Mouse (Mus musculus) forebrain, embryonic 16.5 days (tissue): ENCODE measurements around the gene Hnrnpu. TPM values are rescaled to one million over a fixed set of nuclear protein-coding genes. Genes with fewer than 3 reads are reported as not detected.
A peak's percentile ranks its signal among the peaks of the same experiment; 100 is the strongest.

Experiments
- ATAC-seq: fragments of 200-750 bp; cut with Nextera tagmentation; 2 replicates; pipeline ENCODE4 v1.8.0; 2017; ENCODE audit warnings: mild to moderate bottlenecking, moderate library complexity
- H3K27ac ChIP-seq: fragments of 300-500 bp; sonication (generic); 2 replicates; pipeline ENCODE4 v1.5.1; 2014; ENCODE audit warnings: low read length, control low read depth
- H3K27me3 ChIP-seq: fragments of 300-500 bp; sonication (generic); replicated peaks from 2 replicates; pipeline ENCODE4 v1.6.1; 2014; ENCODE audit warnings: low read length; ENCODE audit not compliant: control insufficient read depth, insufficient read depth
- H3K36me3 ChIP-seq: fragments of 300-500 bp; sonication (generic); 2 replicates; pipeline ENCODE4 v1.6.1; 2014; ENCODE audit not compliant: control insufficient read depth, insufficient read depth
- H3K4me1 ChIP-seq: fragments of 300-500 bp; sonication (generic); replicated peaks from 2 replicates; pipeline ENCODE4 v1.6.1; 2014; ENCODE audit warnings: low read length; ENCODE audit not compliant: control insufficient read depth, insufficient read depth
- H3K4me2 ChIP-seq: fragments of 300-500 bp; sonication (generic); 2 replicates; pipeline ENCODE4 v1.6.1; 2014; ENCODE audit warnings: mild to moderate bottlenecking, low read length, control low read depth
- H3K4me3 ChIP-seq: fragments of 300-500 bp; sonication (generic); replicated peaks from 2 replicates; pipeline ENCODE4 v1.5.1; 2014; ENCODE audit warnings: mild to moderate bottlenecking, low read length, control low read depth
- H3K9ac ChIP-seq: fragments of 300-500 bp; sonication (generic); replicated peaks from 2 replicates; pipeline ENCODE4 v1.6.1; 2014; ENCODE audit warnings: low read depth, low read length, control low read depth
- H3K9me3 ChIP-seq: fragments of 300-500 bp; sonication (generic); 2 replicates; pipeline ENCODE4 v1.6.1; 2016; ENCODE audit warnings: low read length; ENCODE audit not compliant: control insufficient read depth
- WGBS: fragments of 180-500 bp; shearing (Covaris S2); extraction: QIAGEN DNeasy Blood & Tissue Kit; methylation state at CpG from one replicate; pipeline ENCODE4 v1.1.7; 2014; 5-methylcytosine and 5-hydroxymethylcytosine counted together
- polyA plus RNA-seq: library from polyadenylated mRNA; unstranded; fragments of >200 nt; fragmentation: Nextera tagmentation; extraction: Ambion mirVana; gene quantifications from 2 replicates; pipeline ENCODE4 v1.2.1, GENCODE M21; 2015

Gene Hnrnpu
- polyA plus RNA-seq, 1 experiment from 2014 or later, result 261 TPM

GRCm38 (mm10) chr1:178368548-178369271 lies 31.1 kb upstream of the Hnrnpu start:
- no peaks in the 10 kb centered on the region for H3K9me3 ChIP-seq
- no peaks in the 10 kb centered on the region for H3K36me3 ChIP-seq
- H3K4me1 ChIP-seq, result peaks cover 12% of the 10 kb centered on the region
- ATAC-seq, result peak; percentile 97
- H3K9ac ChIP-seq, result peak overlapping the region; percentile 58
- WGBS, result 3% methylated on average over 36 of the region's 36 CpGs
- H3K27me3 ChIP-seq, result no peaks in the 10 kb centered on the region
- H3K4me3 ChIP-seq, result peak overlapping the region; percentile 50
- H3K4me2 ChIP-seq, result peak overlapping the region; percentile 68
- H3K27ac ChIP-seq, result peak overlapping the region; percentile 64

GRCm38 (mm10) chr1:178368121-178368520 lies 30.5 kb upstream of the Hnrnpu start:
- H3K4me2 ChIP-seq, result no peak overlapping the region

GRCm38 (mm10) chr1:178365171-178365570 lies 27.6 kb upstream of the Hnrnpu start:
- Histone ChIP-seq H3K4me1 (peaks cover 12% of the 10 kb centered on the region), H3K4me2 (no peak overlapping the region), H3K4me3 (no peak overlapping the region), H3K27ac (no peak overlapping the region), H3K27me3 (no peaks in the 10 kb centered on the region), H3K9me3 (no peaks in the 10 kb centered on the region), H3K9ac (no peak overlapping the region), H3K36me3 (no peaks in the 10 kb centered on the region)
- 86% methylated on average over 6 of the region's 6 CpGs for WGBS
- ATAC-seq, result no peak

More at GRCm38 (mm10) chr1:178368121-178368520, 30.5 kb upstream of the Hnrnpu start:
- Histone ChIP-seq H3K27me3 (no peaks in the 10 kb centered on the region), H3K9ac (peak overlapping the region; percentile 58; the same call in 1 of the 2 replicates), H3K36me3 (no peaks in the 10 kb centered on the region), H3K4me3 (no peak overlapping the region), H3K4me1 (peaks cover 12% of the 10 kb centered on the region), H3K27ac (no peak overlapping the region), H3K9me3 (no peaks in the 10 kb centered on the region)
- 77% methylated on average over 6 of the region's 6 CpGs for WGBS
- no peak for ATAC-seq

GRCm38 (mm10) chr1:178360702-178361101 lies 23.1 kb upstream of the Hnrnpu start:
- no peaks in the 10 kb centered on the region for H3K9me3 ChIP-seq
- H3K9ac ChIP-seq, result no peak overlapping the region
- no peak for ATAC-seq
- no peak overlapping the region for H3K27ac ChIP-seq
- no peak overlapping the region for H3K4me3 ChIP-seq
- no peaks in the 10 kb centered on the region for H3K27me3 ChIP-seq
- no peak overlapping the region for H3K4me2 ChIP-seq
- WGBS, result 63% methylated on average over 2 of the region's 2 CpGs
- no peaks in the 10 kb centered on the region for H3K36me3 ChIP-seq
- no peaks in the 10 kb centered on the region for H3K4me1 ChIP-seq

GRCm38 (mm10) chr1:178360264-178360663 lies 22.7 kb upstream of the Hnrnpu start:
- no peak overlapping the region for H3K4me2 ChIP-seq
- no peaks in the 10 kb centered on the region for H3K9me3 ChIP-seq
- no peak for ATAC-seq
- H3K4me1 ChIP-seq, result no peaks in the 10 kb centered on the region
- no peak overlapping the region for H3K27ac ChIP-seq
- no peak overlapping the region for H3K4me3 ChIP-seq
- no peak overlapping the region for H3K9ac ChIP-seq
- WGBS, result 87% methylated on average over 11 of the region's 11 CpGs
- H3K27me3 ChIP-seq, result no peaks in the 10 kb centered on the region
- no peaks in the 10 kb centered on the region for H3K36me3 ChIP-seq

GRCm38 (mm10) chr1:178357776-178358710 lies 20.4 kb upstream of the Hnrnpu start:
- Histone ChIP-seq H3K9me3 (no peaks in the 10 kb centered on the region), H3K36me3 (no peaks in the 10 kb centered on the region), H3K4me1 (no peaks in the 10 kb centered on the region), H3K4me3 (no peak overlapping the region), H3K4me2 (no peak overlapping the region), H3K9ac (no peak overlapping the region), H3K27ac (no peak overlapping the region), H3K27me3 (no peaks in the 10 kb centered on the region)
- 62% methylated on average over 12 of the region's 12 CpGs for WGBS
- ATAC-seq, result no peak

DNA sequence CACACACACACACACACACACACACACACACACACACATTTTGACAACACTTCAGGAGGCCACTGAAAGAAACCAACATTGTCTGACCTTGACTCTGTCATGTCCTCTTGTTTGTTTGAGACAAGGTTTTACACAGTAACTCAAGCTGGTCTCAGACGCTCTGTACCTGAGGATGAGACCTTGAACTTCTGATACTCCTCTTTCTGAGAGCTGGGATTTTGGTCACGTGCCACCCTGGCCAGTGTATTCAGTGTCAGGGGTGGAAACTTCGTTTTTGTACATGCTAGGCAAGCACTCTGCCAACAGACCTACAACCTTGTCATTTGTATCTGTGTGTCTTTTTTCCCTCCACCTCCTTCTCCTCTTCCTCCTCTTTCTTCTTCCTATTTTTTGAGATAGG lies 17.0 kb upstream of the Hnrnpu start:
- Histone ChIP-seq H3K9me3 (no peaks in the 10 kb centered on the region), H3K9ac (no peak overlapping the region), H3K36me3 (no peaks in the 10 kb centered on the region), H3K27ac (no peak overlapping the region), H3K4me1 (no peaks in the 10 kb centered on the region), H3K4me2 (no peak overlapping the region), H3K4me3 (no peak overlapping the region), H3K27me3 (no peaks in the 10 kb centered on the region)
- WGBS, result 62% methylated on average over 3 of the region's 3 CpGs
- no peak for ATAC-seq

- H3K4me1 ChIP-seq, result no peaks in the 10 kb centered on the region
These were observed 14.0 kb upstream of the Hnrnpu start for GRCm38 (mm10) chr1:178351643-178352042.

GRCm38 (mm10) chr1:178350792-178351191 lies 13.2 kb upstream of the Hnrnpu start:
- no peak overlapping the region for H3K9ac ChIP-seq
- H3K4me2 ChIP-seq, result no peak overlapping the region
- H3K36me3 ChIP-seq, result no peaks in the 10 kb centered on the region
- WGBS, result 93% methylated on average over 2 of the region's 2 CpGs
- H3K27me3 ChIP-seq, result no peaks in the 10 kb centered on the region
- H3K4me1 ChIP-seq, result no peaks in the 10 kb centered on the region
- no peaks in the 10 kb centered on the region for H3K9me3 ChIP-seq
- no peak overlapping the region for H3K4me3 ChIP-seq
- H3K27ac ChIP-seq, result no peak overlapping the region
- ATAC-seq, result no peak

More at GRCm38 (mm10) chr1:178351643-178352042, 14.0 kb upstream of the Hnrnpu start:
- no peak overlapping the region for H3K4me2 ChIP-seq
- H3K4me3 ChIP-seq, result no peak overlapping the region
- H3K9me3 ChIP-seq, result no peaks in the 10 kb centered on the region
- H3K36me3 ChIP-seq, result no peaks in the 10 kb centered on the region
- ATAC-seq, result no peak
- no peak overlapping the region for H3K27ac ChIP-seq
- no peak overlapping the region for H3K9ac ChIP-seq
- H3K27me3 ChIP-seq, result no peaks in the 10 kb centered on the region
